Mouse (Mus musculus) bone marrow, adult 2 months (tissue): ENCODE measurements around the gene Vamp8. TPM values are rescaled to one million over a fixed set of nuclear protein-coding genes. Genes with fewer than 3 reads are reported as not detected.

ENCODE experiments used
- H3K27ac ChIP-seq: fragments of 200-500 bp; 2 replicates; pipeline ENCODE4 v1.5.1; 2012; ENCODE audit warnings: low read depth, mild to moderate bottlenecking, control low read depth, inconsistent platforms, low read length; ENCODE audit not compliant: control insufficient read depth, poor library complexity, insufficient read depth
- H3K4me1 ChIP-seq: fragments of 200-500 bp; 2 replicates; pipeline ENCODE4 v1.6.1; 2011; ENCODE audit warnings: low read length; ENCODE audit not compliant: control insufficient read depth, insufficient read depth
- H3K4me3 ChIP-seq: fragments of 200-500 bp; replicated peaks from 2 replicates; pipeline ENCODE3; 2011; ENCODE audit warnings: mild to moderate bottlenecking, low read depth, low read length, control low read depth; ENCODE audit not compliant: control insufficient read depth
- CTCF ChIP-seq: fragments of 200-500 bp; IDR thresholded peaks from 2 replicates; pipeline ENCODE4 v1.5.1; 2011; ENCODE audit warnings: low read length, control low read depth; ENCODE audit not compliant: control insufficient read depth, insufficient read depth
- POLR2A ChIP-seq: fragments of 200-500 bp; IDR thresholded peaks from 2 replicates; pipeline ENCODE4 v1.6.1; 2011; ENCODE audit warnings: low read depth, mild to moderate bottlenecking, control low read depth, low read length, borderline replicate concordance; ENCODE audit not compliant: control insufficient read depth
- WGBS: fragments of 180-500 bp; shearing (Covaris S2); methylation state at CpG from one replicate; pipeline ENCODE4 v1.1.7; 2018; 5-methylcytosine and 5-hydroxymethylcytosine counted together
- polyA plus RNA-seq: library from polyadenylated mRNA; stranded (reverse); fragments of >200 nt; gene quantifications from 2 replicates; pipeline ENCODE4 v1.2.4, GENCODE M21; 2011; ENCODE audit warnings: low replicate concordance; ENCODE audit not compliant: missing spikeins, insufficient read depth, insufficient read length

Vamp8 gene
- polyA plus RNA-seq, 1 experiment: 542 TPM

DNA sequence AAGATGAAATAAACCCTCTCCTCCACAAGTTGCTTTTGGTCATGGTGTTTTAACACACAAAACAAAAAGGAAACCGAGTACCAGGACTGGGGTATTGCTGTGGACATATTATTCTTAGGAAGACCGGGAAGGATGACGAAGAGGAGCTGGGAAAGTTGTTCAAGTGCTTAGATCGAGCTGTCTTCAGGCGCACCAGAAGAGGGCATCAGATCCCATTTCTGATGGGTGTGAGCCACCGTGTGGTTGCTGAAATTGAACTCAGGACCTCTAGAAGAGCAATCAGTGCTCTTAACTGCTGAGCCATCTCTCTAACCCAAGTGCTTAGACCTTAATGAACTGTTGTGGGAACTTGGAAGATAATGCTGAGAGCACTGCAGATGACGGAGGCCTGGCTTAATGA is 26.5 kb downstream of the Vamp8 start:
- Histone ChIP-seq H3K27ac (no peak overlapping the region), H3K4me1 (peaks cover 3% of the 10 kb centered on the region; the same call in 1 of the 2 replicates), H3K4me3 (no peak overlapping the region)
- WGBS: 40% methylated on average over 7 of the region's 7 CpGs
- peak; percentile 46; the same call in 1 of the 2 replicates for TF ChIP-seq CTCF
- no peak for TF ChIP-seq POLR2A

DNA sequence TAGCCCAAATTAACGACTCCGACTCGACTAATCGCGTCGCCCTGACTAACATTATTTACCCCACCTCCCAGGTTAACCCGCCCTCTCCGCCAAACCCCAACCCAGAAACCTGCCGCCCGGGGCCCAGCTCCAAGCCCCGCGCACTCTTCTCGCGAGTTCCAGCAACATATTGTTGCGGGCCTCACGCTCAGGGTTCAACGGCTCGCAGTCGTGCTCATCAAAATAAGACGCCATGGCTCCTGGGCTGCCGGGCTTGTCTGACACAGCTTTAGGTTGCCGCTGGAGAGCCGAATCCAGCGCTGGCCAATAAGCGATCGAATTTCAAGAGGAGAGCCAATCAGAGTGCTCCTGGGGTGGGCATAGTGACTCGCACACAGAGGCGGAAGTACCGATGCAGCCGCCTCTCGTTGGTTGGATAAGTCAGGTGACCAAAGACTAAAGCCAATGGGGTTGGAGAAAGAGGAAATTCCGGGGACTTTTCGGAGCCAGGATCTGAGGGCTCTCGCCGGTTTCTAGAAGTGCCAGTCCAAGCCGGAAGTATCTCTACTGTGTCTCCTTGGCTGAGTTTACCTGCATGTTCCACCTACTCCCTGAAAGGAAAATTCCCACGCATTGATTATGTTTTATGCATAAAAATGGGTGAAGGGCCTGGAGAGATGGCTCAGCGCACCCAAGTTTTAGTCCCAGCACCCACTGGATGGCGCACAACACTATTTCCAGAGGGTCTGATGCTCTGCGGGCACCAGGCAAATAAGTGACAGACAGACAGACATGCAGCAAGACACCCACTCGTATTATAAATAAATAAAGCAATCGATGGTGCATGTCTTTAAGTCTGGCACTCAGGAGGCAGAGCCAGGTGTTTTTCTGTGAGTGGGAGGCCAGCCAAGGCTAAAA is 28.1 kb downstream of the Vamp8 start:
- TF ChIP-seq CTCF: 0 out of 2 replicates have a peak, but pooled peaks have one; percentile 27
- TF ChIP-seq POLR2A: peak; percentile 75
- WGBS: under 1% methylated on average over 42 of the region's 42 CpGs
- peak overlapping the region; percentile 85 for H3K27ac ChIP-seq
- H3K4me3 ChIP-seq: peak overlapping the region; percentile 91
- peaks cover 3% of the 10 kb centered on the region; the same call in 1 of the 2 replicates for H3K4me1 ChIP-seq

DNA sequence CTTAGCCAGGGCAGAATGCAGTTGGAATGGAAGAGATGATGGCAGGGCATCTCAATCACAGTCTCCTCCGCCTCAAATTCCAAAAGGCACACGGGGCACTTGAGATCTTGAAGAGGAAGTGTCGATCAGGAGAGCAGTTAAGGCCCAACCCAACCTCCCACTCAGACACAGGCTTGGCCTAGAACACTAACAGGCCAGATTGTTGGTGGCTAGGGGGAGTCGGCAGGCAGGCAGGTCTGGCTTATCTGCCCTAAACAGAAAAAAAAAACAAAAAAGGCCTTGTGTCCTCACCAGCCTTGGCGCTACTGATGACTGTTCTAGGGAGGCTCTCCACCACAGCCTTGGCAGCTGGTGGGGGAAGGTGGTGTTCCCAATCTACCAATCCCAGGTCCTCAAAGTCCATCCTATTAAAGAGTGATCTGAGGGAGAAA is 29.4 kb downstream of the Vamp8 start:
- Histone ChIP-seq H3K4me3 (peak overlapping the region; percentile 30), H3K27ac (no peak overlapping the region), H3K4me1 (peaks cover 1% of the 10 kb centered on the region; the same call in 1 of the 2 replicates)
- 37% methylated on average over 5 of the region's 5 CpGs for WGBS
- TF ChIP-seq POLR2A: no peak
- no peak for TF ChIP-seq CTCF

DNA sequence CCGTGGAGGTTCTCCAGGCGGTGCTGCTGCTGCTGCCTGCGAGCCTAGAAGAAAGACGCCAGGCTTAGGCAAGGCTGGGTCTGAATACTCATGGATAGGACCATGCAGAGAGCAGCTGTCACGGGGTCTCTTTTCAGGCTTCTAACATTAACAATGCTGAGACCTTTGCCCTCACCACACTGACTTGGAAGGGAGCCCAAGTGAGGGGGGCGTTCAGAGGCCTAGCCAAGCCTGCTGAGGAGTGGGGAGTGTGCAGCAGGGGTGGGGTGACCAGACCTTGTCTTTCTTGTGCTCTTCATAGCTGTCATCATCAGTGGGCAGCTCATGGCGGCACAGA is 29.9 kb downstream of the Vamp8 start:
- peaks cover 1% of the 10 kb centered on the region; the same call in 1 of the 2 replicates for H3K4me1 ChIP-seq
- no peak overlapping the region for H3K27ac ChIP-seq
- TF ChIP-seq CTCF (no peak), POLR2A (no peak)
- 91% methylated on average over 7 of the region's 7 CpGs for WGBS
- no peak overlapping the region for H3K4me3 ChIP-seq

DNA sequence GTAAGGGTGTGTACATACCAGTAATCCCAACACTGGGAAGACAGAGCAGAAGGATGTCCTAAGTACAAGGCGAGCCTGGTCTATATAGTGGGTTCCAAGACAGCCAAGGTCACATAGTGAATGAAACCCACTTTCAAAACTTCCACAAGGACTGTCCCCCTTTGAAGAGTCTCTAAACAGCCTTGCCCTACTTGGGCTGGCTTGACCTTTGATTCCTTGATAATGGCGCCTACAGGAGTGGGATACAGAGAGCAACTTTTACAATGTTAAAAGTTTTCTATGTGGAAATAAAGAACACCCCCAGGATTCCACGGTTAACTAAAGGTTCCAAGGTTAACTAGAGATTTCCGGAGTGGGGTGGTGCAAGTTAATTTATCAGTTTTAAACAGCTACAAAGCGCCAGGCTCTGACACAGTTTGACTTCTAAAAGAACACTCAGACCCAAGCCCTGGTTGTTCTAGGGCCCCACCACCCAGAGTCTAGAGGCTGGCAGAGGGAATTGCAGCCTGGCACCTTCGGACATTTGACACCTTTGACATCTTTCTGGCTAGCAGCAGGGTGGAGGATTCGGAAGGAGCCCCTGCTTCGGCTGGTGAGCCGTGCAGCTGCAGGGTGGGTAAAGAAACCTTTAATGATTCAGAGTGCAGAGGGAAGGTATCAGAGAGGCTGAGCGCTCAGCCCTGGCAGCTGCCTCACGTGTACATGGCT is 30.5 kb downstream of the Vamp8 start:
- TF ChIP-seq POLR2A (no peak), CTCF (no peak)
- H3K4me3 ChIP-seq: no peak overlapping the region
- peaks cover 1% of the 10 kb centered on the region; the same call in 1 of the 2 replicates for H3K4me1 ChIP-seq
- 87% methylated on average over 11 of the region's 11 CpGs for WGBS
- H3K27ac ChIP-seq: no peak overlapping the region

DNA sequence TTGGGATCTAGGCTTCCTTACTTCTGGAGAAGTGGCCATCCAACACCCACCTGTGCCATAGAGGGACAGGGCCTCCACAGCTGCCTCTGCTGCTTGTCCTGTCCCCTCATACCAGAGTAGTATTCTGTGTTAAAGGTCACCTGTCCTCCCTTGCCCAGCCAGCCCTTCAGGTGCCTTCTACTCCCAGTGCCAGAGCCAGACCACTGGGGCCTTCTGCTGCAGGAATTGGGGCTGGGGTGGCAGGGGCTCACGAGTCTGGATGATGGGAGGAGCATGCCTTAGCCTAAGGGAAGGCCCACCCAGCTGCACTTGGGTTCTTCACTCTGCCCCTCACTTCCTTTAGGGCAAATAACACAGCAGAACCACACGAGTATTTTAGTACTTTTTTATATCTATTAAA is 31.2 kb downstream of the Vamp8 start:
- TF ChIP-seq CTCF (no peak), POLR2A (no peak)
- 73% methylated on average over 2 of the region's 2 CpGs for WGBS
- H3K4me1 ChIP-seq: peaks cover 1% of the 10 kb centered on the region; the same call in 1 of the 2 replicates
- no peak overlapping the region for H3K4me3 ChIP-seq
- no peak overlapping the region for H3K27ac ChIP-seq

DNA sequence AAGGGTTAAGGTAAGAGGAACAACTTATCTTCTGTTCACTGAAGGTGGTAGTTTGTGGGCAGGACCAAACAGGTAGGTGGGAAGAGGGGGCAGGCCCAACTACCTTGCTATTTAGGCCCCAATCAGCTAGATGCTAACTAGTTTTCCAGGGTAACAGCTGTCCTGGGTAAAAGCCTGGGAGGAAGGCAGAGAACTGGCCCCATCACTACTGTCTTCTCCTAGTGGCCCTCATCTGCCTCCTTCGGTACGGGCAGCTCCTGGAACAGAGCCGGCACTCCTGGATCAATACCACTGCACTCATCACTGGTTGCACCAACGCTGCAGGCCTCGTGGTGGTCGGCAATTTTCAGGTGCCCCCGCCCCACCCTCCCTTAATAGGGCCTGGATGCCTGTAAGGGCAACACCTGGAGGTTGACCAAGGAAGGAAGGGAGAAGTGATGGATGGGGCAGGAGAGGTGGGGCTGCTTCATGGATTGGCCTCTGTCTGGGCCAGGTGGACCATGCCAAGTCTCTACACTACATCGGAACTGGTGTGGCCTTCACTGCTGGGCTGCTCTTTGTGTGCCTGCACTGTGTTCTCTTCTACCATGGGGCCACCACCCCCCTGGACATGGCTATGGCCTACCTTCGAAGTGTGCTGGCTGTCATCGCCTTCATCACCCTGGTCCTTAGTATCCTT is 32.3 kb downstream of the Vamp8 start:
- 86% methylated on average over 10 of the region's 10 CpGs for WGBS
- Histone ChIP-seq H3K27ac (no peak overlapping the region), H3K4me3 (no peak overlapping the region), H3K4me1 (peaks cover 1% of the 10 kb centered on the region; the same call in 1 of the 2 replicates)
- TF ChIP-seq POLR2A (no peak), CTCF (no peak)
